Mouse (Mus musculus) brain, embryonic 14.5 days (tissue): ENCODE measurements at regions not wholly inside any gene's neighbourhood (a gene's known extent, or its start where the extent isn't known, plus 50 kb on each side); places are given as distances from the start of the nearest gene placed in this dataset.

Experiments
- CTCF ChIP-seq: fragments of 200-500 bp; IDR thresholded peaks from 2 replicates; pipeline ENCODE4 v1.5.1; 2012; ENCODE audit warnings: inconsistent platforms, mild to moderate bottlenecking, moderate library complexity, borderline replicate concordance; ENCODE audit not compliant: insufficient read depth, insufficient read length; ENCODE audit errors: extremely low read depth
- POLR2A ChIP-seq: fragments of 200-500 bp; IDR thresholded peaks from 2 replicates; pipeline ENCODE4 v1.6.1; 2012; ENCODE audit warnings: mild to moderate bottlenecking, inconsistent platforms, borderline replicate concordance; ENCODE audit not compliant: poor library complexity, insufficient read depth, insufficient read length, severe bottlenecking; ENCODE audit errors: extremely low read depth

DNA sequence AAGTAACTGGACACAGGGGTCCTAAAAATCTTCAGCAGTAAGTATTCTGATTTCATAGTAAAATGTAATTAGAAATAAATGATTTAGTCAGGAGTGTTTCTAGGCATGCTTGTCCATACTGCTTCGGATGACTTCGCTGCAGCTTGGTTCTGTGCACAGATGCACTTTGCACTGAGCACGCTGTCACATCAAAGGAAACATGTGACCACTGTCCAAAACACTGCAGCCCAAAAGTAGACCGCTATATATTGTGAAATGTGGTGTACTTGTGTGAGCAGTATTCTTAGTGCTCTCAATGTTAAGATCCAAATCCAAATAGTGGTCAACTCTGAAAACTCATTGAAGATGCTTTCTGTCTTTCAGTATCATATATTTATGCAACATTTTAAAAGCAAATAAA lies 685.4 kb downstream of the Mecom start:
- TF ChIP-seq POLR2A (no peak), CTCF (no peak)
